Mouse (Mus musculus) 3134 (cell line): ENCODE results near the gene Xrcc2.
"Not testable (repeated sequence)": the region's sequence is repeated elsewhere in the genome, so short reads cannot be mapped to it uniquely, and the experiment has no call there.

Source experiments
- DNase-seq: peaks from one replicate; pipeline ENCODE4 v3.0.0-alpha.2; 2011; ENCODE audit warnings: low spot score; ENCODE audit not compliant: insufficient read length; ENCODE audit errors: extremely low read depth

The Xrcc2 gene

DNA sequence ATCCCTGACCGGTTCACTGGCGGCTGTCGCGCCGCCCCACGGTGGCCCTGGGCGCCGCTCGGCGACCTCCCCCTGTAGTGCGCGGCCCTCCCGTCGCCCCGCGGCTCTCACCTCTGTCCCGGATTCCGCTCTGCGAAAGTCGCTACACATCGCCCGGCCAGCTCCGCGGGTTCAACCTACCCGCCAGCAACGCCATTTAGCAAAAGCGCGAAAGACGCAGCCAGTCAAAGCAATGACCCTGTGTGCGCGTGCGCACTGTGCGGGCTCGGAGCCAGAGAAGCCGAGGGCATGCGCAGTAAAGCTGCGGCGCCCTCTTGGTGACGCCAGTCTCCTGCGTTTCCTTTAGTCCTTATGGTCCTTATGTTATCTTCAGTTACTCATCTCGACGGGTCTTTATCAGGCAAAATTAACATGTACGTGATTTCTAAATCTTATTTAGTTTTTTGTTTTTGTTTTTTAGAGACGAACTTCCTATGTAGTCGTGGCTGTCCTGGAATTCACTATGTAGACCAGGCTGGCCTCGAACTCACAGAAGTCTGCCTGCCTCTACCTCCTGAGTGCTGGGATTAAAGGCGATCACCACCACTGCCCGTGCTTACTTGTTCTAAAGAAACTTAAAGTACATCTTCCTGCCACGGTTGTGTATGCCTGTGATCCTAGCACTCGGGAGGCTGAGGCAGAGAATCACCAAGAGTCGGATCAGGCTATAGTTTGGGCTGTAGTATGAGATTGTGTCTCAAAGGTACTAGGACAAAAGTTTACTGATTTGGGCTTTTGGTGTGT, at the start of gene Xrcc2:
Gene Xrcc2, minus strand, starts transcription at position 259 of the 783 bp plus-strand sequence.
- DNase-seq = peak; percentile 95

DNA sequence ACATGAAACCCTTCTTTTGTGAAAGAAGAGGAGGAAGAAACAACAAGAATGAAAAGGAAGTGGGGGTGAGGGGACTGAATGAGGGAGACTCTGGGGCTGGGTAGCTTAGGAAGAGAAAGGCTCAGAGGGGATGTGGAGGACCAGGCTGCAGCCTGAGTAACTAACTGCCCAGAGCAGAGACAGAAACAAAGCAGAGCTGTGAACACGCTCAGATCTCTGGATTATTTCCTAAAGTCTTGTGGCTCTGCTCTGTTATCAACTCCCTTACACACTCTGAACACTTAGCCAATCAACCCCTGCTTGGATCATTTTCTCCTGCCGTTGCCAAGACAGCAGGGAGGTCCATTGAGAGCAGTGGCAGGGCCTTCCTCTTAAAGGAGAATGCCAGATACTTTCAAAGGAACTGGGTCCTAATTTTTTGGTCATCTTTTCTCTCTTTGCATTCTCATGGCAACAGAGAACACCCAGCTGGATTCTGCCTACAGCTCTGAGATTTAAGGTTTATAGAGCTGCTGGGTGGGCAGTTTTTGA, 48.7 kb upstream of the Xrcc2 start:
- no peak for DNase-seq

DNA sequence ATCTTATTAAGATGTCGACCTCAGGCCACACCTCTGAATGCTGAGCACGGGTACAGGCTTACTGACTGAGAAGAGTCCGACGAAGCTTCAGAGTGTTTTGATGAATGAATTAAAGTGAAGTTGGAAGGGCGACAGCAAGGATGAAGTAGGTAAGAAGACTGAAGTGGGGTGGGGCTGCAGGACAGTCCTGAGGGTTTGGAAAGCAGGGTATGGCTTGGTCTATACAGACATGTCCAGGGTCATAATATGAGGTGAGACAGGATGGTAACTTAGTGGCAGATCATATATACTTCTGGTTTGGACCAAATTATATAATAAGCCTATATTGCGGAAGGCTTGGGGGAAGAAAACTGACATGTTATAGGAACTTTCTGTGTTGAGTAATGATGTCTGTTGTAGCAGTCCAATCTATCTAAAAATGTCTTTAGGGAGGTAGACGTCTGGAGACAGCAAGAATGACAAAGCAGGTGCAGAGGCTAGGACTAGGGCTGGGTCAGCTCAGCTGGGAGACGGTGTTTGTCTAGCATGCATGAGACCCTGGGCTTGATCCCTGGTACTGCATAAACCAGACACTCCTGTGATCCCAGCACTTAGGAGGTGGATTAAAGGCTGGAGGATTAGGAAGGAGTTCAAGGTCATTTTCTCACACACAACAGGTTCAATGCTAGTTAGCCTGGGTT, 48.1 kb upstream of the Xrcc2 start:
- DNase-seq = no peak

DNA sequence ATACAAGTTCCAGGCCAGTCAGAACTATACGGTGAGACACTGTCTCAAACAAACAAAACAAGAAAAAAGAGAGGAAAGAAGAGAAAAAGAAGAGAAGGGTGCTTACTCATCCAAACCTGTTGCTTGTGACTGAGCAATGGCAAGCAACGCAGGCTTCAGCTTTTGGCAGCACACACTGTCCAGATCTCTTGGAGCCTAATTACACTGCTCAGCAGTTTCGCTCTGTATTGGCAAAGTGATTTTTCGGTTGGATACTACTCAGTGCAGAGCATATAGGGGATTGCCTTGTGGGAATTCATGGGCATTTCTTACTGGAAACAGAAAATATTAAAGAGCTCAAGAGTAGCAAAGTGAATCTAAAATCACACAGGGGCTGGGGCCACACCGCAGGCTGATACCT, 47.2 kb upstream of the Xrcc2 start:
- DNase-seq = no peak

DNA sequence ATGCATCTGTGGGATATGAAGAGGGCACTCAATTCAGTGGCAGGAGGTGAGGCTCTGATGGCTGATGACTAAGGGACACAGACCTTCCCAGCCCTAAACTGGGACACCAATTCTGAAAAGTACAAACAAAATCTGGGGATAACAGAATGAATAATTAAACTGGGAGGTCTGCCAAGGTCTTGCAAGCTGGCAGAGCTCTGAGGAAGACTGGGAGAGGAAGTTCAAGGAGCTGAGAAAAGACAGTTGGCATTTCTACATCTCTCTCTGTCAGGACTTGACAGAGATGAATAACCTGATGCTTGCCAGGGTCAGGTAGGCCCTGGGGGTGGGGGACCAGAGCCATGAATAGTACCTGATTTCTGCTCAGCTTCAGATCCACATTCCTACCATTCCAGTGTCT, 45.9 kb upstream of the Xrcc2 start:
- peak; percentile 19 for DNase-seq

DNA sequence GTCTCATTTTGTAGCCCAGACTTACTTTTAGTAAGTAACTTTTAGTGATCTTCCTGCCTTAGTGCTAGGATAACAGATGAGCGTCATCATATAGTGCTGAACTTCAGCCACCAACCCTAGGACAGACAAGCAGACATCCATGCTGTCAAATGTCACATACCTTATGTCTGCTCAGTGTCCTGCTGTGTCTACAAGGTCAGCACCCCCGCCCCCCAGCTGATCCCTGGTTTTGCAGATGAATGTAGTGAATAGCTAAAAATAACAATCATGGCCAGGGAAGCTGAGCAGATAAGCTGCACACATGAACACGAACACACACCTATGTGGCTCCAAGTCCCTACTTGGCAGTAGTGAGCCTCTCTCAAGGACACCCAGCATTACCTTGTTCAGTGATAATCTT, 43.0 kb upstream of the Xrcc2 start:
- no peak for DNase-seq

DNA sequence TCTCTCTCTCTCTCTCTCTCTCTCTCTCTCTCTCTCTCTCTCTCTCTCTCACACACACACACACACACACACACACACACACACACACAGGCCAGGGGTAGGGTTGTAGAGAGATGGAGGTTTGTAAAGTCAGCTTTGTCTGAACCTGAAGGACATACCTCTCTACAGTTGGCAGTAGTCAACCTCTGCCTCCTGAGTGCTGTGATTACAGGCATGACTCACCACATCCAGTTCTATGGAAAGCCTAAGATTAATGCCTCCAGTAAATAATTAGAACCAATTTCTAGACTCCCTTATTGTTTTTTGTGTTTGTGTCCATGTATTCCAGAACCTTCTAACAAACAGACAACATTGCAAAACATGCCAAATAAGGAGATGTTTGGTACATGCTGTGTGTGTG, 42.3 kb upstream of the Xrcc2 start:
- DNase-seq = no peak

DNA sequence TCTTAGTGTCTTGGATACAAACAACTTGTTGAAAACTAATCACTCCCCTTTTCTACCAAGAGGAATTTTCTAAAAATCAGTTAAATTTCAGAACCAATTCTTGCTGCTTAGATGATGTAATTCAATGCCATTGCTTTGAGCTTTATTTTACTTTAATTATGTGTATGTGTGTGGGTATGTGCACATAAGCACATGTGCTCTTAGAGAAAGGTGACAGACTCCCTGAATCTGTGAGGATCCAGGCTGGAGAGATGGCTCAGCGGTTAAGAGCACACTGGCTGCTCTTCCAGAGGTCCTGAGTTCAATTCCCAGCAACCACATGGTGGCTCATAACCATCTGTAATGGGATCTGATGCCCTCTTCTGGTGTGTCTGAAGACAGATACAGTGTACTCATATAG, 33.3 kb upstream of the Xrcc2 start:
- not testable (repeated sequence) for DNase-seq

DNA sequence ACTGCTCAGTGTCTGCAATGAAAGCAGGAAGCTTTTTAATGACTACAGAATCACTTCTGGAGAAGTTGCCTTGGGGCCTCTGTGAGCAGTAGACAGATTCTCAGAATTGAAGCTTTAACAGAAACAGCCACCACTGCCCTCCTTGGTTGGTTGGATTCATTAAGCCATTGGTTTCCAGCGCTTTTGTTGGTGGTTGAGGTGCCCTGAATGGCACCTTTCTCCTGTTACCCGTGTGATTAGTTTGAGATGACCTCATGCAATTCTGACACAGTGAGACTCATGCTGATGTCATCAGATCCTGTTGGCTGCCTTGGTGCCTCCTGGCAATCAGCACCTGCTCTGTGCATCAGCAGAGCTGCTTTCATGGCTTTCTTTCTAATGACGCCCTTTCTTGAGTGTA, 32.8 kb upstream of the Xrcc2 start:
- DNase-seq = no peak

DNA sequence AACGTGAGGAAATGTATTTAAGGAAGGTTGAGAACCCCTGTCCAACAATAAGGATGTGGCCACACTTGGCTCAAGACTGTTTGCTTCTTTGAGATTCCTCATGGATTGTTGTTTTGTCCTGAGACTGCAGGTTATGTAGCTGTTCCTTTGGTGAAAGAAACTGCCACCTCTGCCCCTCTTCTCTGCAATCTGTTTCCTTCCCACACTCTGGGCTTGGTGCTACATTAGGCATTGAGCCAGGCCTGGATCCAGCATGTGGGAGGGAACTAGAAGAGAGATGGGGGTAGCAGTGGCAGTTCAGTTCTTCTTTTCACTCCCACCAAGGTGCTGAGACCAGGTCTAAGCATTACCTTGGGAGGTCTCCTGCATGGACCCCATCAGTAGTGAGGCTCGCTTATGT, 30.2 kb upstream of the Xrcc2 start:
- DNase-seq = no peak

DNA sequence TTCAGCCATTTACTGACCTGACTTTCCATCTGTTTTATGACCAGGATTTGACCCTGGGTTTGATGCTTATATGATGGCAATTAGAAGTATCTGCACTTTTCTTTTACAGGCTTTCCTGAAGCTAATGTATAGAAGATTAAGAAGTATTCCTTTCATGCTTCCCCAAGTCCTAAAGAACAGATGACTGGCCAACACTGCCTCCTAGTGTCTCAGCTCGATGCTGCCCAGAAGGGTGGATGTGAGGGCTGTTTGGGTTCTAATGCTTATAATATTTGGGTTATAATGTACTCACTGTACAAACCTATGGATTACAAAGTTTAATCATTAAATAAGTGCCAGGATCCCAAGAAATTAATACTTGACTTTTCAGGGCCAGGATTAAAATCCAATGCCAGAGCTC, 28.7 kb upstream of the Xrcc2 start:
- DNase-seq = no peak

DNA sequence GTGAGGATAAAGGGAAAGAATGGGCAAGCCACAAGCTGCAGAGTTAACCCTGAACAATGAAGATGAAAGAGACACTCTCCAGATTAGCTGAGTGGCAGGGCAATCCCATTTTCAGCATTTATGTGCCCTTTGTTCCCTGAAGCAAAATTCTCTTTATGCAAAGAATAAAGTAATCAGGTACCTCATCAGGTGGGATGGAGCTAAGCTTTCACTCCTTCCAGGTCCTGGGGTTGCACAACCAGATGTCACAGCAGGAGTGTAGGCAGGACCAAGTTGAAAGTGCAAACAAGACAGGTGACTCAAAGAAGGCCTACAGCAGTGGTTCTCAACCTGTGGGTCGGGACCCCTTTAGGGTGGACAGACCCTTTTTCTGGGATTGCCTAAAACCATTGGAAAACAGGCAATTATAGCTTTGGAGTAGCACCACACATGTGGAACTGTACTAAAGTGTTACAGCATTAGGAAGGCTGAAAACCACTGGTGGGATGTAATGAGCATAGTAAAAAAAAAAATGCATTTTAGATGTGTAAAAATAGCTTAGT, 18.6 kb upstream of the Xrcc2 start:
- no peak for DNase-seq

DNA sequence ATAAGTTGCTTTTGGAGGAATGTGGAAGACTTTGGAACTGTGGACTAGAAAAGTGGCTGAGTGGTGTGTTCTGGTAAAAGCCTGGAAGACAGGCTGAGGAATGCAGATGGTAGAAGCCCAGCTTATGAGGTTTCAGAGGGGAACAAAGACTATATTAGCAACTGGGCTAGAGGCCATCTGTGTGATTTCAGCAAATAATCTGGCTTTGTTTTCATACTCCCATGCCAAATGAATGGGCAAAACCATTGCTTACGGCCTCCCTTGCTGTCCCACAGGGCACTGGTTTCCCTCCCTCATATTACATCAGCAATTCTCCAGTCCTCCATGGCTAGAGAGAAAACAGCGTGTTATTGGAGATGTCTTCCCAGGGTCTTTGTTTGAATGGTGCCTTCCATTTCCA, 17.4 kb upstream of the Xrcc2 start:
- no peak for DNase-seq

DNA sequence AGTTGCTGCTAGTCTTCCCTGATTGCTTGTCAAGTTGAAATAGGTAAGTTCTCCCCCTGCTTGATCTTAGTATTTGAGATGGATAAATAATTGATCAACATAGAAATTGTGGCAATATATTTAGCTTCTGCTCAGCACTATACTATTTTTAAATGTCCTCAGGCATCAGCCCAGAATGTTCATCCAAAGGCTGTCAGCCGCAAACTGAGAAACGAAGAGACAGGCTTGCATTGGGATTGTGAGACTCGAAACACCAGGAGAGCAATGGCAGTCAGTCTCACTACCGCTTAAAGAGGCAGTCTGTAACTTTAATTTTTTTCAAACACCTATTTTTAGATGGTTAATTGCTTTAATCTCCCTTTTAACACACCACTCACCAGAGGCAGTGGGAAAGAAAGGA, 13.8 kb upstream of the Xrcc2 start:
- no peak for DNase-seq

DNA sequence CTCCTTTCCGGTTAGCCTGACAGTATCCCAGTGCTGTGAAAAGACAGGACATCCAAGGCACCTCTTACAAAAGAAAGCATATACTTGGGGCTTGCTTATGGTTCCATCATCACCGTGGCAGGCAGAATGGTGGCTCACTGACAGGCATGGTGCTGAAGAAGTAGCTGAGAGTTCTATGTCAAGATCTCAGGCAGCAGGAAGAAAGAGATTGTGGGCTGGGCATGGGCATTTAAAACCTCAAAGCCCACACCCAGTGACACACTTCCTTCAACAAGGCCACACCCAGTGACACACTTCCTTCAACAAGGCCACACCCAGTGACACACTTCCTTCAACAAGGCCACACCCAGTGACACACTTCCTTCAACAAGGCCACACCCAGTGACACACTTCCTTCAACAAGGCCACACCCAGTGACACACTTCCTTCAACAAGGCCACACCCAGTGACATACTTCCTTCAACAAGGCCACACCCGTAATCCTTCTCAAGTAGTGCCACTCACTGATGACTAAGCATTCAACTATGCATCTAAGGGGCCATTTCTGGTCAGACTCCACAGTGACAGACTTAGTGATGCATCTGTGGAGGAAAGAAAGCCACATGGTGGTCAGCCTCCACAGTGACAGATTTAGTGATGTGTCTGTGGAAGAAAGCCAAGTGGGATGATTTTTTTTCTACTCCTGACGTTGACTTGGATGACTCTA, 7.5 kb upstream of the Xrcc2 start:
- DNase-seq = peak; percentile 56

DNA sequence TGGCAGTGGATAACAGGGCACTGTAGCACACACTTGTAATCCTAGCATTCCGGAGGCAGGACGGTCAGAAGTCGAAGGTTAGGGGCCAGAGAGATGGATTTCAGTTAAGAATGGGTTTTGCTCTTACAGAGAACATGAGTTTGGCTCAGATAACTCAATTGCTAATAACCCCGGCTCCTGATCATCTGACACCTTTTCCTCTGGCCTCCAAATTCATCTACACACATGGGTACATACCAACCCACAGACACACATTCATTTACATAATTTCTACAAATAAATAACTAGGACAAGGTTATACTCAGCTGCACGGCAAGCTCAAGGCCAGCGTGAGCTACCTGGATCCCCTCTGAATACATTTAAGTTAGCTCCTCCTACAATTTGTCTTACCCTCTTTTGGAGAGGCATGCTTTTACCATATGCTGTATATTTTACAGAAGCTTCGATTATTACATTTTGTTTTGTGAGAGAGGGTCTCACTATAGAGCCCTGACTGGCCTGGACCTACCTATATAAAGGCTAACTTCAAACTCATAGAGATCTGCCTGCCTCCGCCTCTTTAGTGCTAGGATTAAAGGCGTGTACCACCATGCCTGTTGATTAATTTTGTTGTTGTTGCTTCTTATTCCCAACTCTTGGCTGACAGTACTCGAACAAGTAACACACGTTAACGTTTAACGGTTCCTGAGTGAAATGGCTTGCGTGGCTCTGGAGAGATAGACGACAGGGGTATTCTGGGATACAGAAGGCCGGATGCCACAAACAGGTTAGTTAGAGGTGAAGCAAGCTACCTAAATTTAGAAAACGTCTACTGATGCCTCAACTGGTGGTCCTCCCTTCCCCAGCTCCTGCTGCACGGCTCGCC, 691 bp downstream of the Xrcc2 start:
- DNase-seq = no peak

DNA sequence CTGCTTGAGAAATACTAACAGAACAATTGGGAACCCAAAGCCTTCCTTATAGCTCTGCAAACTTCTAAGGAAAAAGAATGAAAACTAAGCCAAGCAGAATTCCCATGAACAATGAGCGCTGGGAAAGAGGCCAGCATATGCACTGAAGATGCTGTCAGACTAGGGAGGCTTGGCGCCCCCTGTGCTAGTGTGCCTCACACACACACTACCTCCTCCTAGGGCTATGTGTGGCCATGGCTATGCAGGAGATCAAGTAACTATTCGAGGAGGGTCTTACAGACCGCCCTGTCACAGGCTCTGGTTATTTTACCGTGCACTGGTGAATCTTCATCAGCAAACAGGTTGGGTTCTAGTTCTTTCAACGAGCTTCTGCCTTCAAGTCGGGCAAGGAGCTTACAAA, 7.7 kb downstream of the Xrcc2 start:
- no peak for DNase-seq

DNA sequence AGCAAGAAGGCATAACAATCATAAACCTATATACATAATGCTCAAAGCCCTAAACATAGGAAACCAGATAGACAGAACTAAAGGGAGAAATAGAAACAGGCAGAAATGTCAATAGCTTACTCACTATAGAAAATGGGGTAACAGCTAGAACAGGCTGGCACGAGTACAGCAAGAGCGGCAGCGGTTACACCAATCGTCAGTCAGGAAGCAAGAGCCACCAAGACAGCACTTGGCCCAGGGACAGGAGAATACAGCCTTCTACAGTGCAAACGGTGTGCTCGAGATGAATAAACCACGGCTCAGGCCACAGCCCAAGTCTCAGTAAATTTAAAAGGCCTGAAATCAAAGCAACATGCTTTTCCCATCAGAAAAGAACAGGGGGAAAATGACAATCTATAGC, 9.4 kb downstream of the Xrcc2 start:
- DNase-seq = no peak

DNA sequence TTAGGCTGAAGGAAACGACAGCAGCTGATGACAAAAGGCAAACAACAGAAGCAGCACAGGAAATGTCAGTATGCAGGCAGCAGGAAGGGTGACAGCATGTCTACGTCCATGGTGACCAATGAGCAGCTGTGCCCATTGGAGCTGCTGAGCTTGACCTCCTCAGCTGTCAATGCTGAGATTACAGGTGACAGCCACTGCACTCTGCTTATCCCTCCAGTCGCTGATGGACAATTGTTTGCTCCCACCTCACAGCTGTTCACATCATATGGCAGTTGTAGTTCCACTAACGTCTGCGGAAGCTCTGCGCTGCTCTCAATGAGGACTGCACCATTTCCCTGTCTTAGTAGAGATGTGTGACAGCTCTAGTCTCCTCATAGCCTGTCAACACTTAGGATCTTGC, 9.8 kb downstream of the Xrcc2 start:
- no peak for DNase-seq
